Mouse (Mus musculus) inflammation-experienced regulatory T-cells, adult 16 weeks (primary cell): Measurements from ENCODE around the gene Olfr145. TPM values are rescaled to one million over a fixed set of nuclear protein-coding genes. Genes with fewer than 3 reads are reported as not detected.

Experiments used
- polyA plus RNA-seq: library from polyadenylated mRNA; unstranded; fragments of 100-300 nt; shearing (Covaris generic); gene quantifications from one replicate; pipeline ENCODE4 v1.2.1, GENCODE M21; 2017

Gene Olfr145
- not detected for polyA plus RNA-seq

GRCm38 (mm10) chr9:37896661-37897060 is at the start of gene Olfr145:
Gene Olfr145, plus strand, starts transcription at chr9:37896724.

DNA sequence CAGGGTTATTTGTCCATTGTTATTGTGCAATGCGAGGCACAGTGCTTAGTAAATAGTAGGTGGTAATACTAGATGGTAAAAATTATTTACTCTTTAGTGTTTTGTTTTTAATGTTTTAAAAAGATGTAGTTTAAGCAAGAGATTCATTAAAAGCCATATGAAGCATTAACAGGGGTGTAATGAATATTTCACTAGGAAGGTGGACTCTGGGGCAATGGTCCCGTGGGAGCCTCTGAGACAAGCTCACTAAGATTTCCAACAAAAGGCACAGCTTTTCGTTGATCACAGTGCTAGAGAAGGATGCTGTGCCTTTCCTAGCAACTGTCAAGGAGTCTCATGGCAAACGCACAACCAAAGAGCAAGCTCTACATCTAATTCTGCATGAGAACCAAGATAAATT is 42.6 kb upstream of the Olfr145 start, which contains the start of gene Olfr877:
Gene Olfr877 (plus strand): TSS at position 301 of the 400 bp plus-strand sequence.

GRCm38 (mm10) chr9:37917540-37917939 is 21.0 kb downstream of the Olfr145 start, which contains the start of gene Olfr878:
Gene Olfr878, plus strand, starts transcription at chr9:37917840.

Other genes starting within 250 kb of the Olfr145 start
- 168 TPM for gene Tbrg1, start 239.4 kb upstream of the Olfr145 start, polyA plus RNA-seq
- not detected for gene Panx3, start 227.5 kb upstream of the Olfr145 start, polyA plus RNA-seq
- not detected for gene Olfr160, start 180.5 kb upstream of the Olfr145 start, polyA plus RNA-seq
- gene Olfr874, start 151.6 kb upstream of the Olfr145 start, polyA plus RNA-seq, result not detected
- gene Olfr875, start 124.9 kb upstream of the Olfr145 start, polyA plus RNA-seq, result not detected
- not detected for gene Olfr876, start 93.7 kb upstream of the Olfr145 start, polyA plus RNA-seq
- gene Olfr877, start 42.5 kb upstream of the Olfr145 start, polyA plus RNA-seq, result not detected
- not detected for gene Olfr878, start 21.1 kb downstream of the Olfr145 start, polyA plus RNA-seq
- not detected for gene Olfr881, start 95.1 kb downstream of the Olfr145 start, polyA plus RNA-seq
- gene Olfr883, start 129.1 kb downstream of the Olfr145 start, polyA plus RNA-seq, result not detected
- gene Olfr884, start 149.8 kb downstream of the Olfr145 start, polyA plus RNA-seq, result not detected
- gene Olfr885, start 164.6 kb downstream of the Olfr145 start, polyA plus RNA-seq, result not detected
- not detected for gene Olfr887, start 187.3 kb downstream of the Olfr145 start, polyA plus RNA-seq
- not detected for gene Olfr888, start 211.4 kb downstream of the Olfr145 start, polyA plus RNA-seq
- gene Olfr889, start 218.5 kb downstream of the Olfr145 start, polyA plus RNA-seq, result not detected
- gene Olfr890, start 245.8 kb downstream of the Olfr145 start, polyA plus RNA-seq, result not detected